Mouse (Mus musculus): Measurements from ENCODE around the gene Acsf2.

Acsf2 gene

GRCm38 (mm10) chr11:94548041-94548784 lies 53.5 kb downstream of the Acsf2 start:
- DNase-seq (ENCODE audit: low spot score in 2 of 2): peak; percentile 56 to 64

DNA sequence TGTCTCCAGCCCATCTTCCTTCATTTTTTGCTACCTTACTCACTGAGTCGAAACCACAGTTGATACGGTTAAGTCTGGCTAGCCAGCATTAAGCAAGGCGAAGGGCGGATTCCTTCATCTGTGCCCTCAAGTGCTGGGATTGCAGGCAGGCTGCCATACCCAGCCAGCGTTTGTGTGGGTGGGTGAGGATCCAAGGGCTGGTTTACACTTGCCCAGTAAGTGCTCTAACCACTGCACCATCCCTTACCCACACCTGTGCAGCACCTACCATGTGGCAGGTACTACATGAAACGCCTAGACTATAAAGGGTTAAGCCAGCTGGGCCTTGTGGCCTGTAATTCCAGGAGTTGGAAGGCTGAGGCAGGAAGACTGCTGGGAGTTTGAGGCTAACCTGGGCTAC lies 54.4 kb downstream of the Acsf2 start:
- no peak for DNase-seq (ENCODE audit: low spot score in 2 of 2)

DNA sequence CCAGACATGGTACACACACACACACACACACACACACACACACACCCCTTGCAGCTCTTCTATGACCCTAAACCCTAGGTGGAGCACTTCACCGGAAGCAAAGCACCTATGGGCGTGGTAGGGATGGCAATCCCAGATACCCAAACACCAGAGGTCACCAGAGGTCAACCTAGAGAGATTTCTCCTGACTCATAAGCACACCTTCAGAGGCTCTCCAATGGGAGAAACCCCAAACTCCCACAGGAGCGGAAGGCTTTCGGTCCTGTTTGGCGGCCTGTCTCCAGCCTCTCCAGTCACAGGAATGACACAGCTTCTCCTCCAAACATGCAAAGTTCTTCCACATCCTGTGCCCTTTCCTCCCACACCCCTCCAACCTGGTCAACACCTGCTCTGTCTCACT lies 55.3 kb downstream of the Acsf2 start:
- DNase-seq (ENCODE audit: low spot score in 2 of 2): no peak

DNA sequence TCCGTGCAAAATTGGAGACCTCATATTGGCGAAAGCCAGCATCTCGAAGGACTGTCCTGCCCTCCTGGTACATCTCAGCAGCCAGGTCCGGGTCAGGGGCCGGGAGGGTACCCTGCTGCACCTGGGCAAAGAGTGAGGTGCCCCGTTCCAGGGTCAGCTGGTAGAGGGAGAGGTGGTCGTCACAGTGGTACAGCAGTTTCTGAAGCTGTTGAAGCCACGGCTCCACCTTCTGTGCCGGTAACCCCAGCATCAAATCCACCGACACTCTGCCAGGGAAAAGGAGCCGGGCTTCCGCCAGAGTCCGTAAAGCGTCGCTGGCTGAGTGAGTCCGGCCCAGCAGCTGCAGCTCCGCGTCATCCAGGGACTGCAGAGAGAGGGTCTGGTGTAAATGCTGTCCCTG lies 57.2 kb downstream of the Acsf2 start:
- DNase-seq (ENCODE audit: low spot score in 2 of 2): no peak

DNA sequence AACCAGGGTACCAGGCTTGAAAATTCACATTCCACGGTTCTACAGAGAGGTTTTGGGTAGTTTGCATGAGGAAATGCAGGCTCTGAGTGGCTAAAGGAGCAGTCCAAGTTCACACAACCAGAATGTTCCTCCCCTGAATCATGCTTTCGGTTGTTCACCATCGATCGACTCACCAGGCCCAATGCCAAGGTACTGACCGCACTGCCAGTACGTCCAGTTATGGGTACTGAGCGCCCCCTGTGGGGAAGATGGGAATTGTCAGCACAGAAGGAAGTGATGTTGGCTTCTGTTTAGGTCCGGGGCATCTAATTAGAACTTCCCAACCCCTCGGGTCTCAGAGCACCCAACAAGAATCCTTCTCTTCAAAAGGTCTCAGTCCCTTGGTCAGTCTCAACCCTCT lies 57.7 kb downstream of the Acsf2 start:
- peak; percentile 87 to 89 for DNase-seq (ENCODE audit: low spot score in 2 of 2)

DNA sequence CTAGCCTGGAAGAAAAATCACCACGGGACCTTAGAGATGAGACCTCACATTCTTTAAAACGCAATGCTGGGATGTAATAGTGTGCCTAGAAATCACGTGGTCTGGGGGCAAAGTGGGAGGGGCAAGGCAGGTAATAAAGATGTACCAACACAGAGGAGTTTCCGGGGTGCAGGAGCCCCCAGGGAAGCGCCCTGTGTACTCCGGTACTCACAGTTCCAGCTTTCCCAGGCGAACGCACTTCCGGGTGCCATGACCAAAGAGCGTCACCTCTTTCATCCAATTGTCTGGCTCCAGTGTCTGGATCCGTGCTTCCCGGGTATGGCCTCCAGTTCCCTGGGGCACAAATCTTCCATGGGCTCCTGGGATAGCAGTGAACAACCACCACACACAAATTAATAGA lies 58.3 kb downstream of the Acsf2 start:
- no peak for DNase-seq (ENCODE audit: low spot score in 2 of 2)

GRCm38 (mm10) chr11:94542400-94542799 lies 59.3 kb downstream of the Acsf2 start:
- no peak for DNase-seq (ENCODE audit: low spot score in 2 of 2)

- DNase-seq (ENCODE audit: low spot score in 2 of 2): no peak
Observed at GRCm38 (mm10) chr11:94539761-94540160, 61.9 kb downstream of the Acsf2 start.

GRCm38 (mm10) chr11:94538733-94539292 lies 62.9 kb downstream of the Acsf2 start:
- DNase-seq (ENCODE audit: low spot score in 2 of 2): no peak

DNA sequence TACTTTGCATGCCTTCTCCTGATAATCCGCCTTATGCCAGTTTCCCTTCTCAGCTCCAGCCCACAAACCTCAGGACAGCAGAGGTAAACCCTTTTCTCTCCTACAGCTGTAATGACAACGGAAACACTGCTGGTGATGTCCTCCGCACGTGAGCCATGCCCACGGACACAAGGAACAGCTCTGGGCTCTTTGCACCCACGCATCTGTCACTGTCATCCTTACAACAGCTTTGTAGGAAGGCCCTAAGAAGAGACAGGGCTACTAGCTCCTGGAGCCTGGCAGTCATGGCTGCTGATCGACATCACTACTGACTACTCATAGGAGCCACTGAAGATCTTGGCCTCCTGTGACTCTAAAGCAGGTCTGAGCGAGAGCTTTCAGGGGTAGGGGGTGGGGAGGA lies 68.5 kb downstream of the Acsf2 start:
- no peak for DNase-seq (ENCODE audit: low spot score in 2 of 2)

- no peak for DNase-seq (ENCODE audit: low spot score in 2 of 2)
Observed at GRCm38 (mm10) chr11:94528879-94529278, 72.8 kb downstream of the Acsf2 start.

DNA sequence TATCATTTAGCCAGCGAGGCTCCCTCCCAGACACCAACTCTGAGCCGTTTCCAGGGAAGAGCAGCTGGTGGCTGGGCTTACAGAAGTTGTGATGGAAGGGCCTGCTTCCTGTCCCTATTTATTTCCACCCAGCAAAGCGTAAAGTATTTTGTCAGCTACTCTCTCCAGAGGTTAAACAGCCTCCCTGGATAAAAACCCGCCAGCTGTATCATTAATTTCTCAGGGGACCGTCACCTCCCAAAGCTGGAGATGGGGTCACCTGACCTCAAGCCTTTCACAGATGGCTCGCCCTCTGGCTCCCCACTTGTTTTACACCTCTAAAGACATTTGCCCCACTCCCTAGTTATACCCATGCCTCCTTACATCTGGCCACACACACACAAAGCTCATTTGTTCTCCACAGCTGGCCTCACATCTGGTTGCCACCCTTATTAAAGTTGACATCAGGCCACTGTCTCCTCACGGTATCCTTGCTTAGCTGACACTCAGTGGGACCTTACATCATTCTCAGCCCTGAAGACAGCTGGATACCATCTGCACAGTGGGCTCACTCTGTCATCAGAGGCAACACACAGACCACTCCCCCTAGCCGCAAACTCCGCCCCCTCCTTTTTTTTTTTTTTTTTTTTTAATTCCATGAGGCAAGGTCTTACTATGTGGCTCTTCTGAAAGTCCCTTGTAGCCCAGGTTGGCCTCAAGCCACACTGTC lies 75.3 kb downstream of the Acsf2 start:
- DNase-seq (ENCODE audit: low spot score in 2 of 2): no peak

GRCm38 (mm10) chr11:94521219-94521843 lies 80.3 kb downstream of the Acsf2 start, which contains the start of gene Mycbpap:
Gene Mycbpap, minus strand, starts transcription at chr11:94521742.
- DNase-seq (ENCODE audit: low spot score in 2 of 2): peak in 1 of 2 experiments; percentile 50

GRCm38 (mm10) chr11:94513452-94513851 lies 88.2 kb downstream of the Acsf2 start:
- no peak for DNase-seq (ENCODE audit: low spot score in 2 of 2)

GRCm38 (mm10) chr11:94508976-94509375 lies 92.7 kb downstream of the Acsf2 start:
- no peak for DNase-seq (ENCODE audit: low spot score in 2 of 2)
